Mouse (Mus musculus) monocyte, adult 59 days (primary cell): ENCODE measurements around the gene Tmem229b. TPM values are rescaled to one million over a fixed set of nuclear protein-coding genes. Genes with fewer than 3 reads are reported as not detected.

ENCODE experiments used
- total RNA-seq, 2 experiments: library from RNA; stranded (reverse); gene quantifications; one replicate each; pipeline ENCODE4 v1.2.4; 2023

Gene Tmem229b
- 10 to 100 TPM; 37.1 to 40.2 TPM for total RNA-seq

DNA sequence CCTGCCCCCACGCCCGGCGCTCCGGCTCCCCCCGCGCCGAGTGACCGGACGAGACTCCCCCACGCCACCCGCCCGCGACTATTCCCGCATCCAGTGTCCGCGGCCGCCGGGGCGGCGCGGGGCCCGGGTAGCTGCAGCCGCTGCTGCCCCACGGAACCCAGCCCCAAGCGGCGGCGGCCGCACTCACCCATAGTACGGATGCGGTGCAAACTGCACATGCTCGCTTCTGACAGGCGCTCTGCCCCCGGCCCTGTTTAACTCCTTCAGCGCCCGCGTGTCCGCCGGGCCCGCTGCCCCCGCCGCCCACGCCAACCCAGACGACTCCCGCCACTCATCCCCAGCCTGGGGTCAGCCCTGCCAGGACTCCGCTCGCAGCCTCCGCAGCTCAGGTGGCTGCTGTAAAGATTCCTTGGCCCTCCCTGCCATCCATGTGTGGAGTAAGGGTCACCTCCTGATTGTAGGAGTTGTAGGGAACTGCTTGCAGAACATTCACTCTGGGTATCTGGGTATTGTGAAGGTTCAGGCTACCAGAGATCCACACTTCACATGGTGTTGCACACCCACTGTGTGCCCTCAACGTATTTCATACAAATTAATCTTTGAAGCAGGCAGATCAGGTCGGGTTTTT lies at the start of gene Tmem229b:
Gene Tmem229b, minus strand, starts transcription at position 502 of the 628 bp plus-strand sequence.

DNA sequence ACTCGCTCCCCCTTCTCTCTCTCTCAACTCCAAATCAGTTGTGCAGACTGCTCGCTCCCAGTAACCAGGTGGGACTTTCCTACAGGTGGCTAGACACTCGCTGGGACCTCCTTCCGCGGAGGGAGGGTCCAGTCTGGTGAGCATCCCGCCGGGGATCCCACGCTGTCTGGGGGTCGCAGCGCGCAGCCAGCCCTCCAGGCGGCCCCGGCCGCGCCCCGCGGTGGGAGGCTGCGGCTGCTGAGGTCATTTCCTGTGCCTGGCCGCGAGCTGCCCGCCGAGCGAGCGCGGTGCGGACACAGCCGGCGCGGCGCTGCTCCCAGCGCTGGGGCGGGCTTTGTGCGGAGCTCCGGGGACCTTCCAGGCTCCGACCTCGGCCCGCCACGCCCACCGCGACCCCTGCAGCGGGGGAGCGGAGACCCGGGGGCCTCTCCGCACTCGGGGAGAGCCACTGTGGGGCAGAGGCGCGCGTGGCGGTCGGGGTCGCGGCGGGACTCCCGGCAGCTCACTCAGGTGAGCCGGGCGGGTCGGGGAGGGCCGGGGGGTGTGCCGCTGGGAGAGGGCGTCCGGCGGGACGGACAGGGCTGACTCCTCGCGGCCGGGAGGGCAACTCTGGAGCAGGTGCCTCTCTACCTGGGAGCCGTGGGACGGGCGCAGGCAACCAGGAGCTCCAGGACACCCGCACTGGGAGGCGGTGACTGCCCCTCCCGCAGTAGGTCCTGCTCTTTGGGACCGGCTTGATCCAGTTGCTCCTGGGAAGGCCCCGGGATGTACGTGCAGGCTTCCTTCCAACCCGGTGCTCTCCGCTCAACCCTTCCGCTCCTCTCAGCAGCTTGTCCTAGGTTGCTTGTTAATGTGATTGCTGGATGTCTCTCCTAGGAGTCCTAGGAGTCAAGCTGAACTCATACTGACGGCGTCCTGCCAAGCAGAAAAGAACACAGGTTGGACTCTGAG lies 21.8 kb upstream of the Tmem229b start, which contains the start of gene Plekhh1:
Gene Plekhh1, plus strand, starts transcription at position 253 of the 951 bp plus-strand sequence.

Other genes with a start within 250 kb of the Tmem229b start
- gene Atp6v1d, start 146.0 kb downstream of the Tmem229b start, total RNA-seq, result 10 to 100 TPM; 53.7 to 60.7 TPM
- 10 to 100 TPM; 33.4 to 44.0 TPM for gene Eif2s1, start 145.8 kb downstream of the Tmem229b start, total RNA-seq
- gene Plek2, start 100.7 kb downstream of the Tmem229b start, total RNA-seq, result not detected
- 1 to 10 TPM in 1 of 2 experiments, under 1 TPM in 1; 0.76 to 1.1 TPM for gene Plekhh1, start 21.5 kb upstream of the Tmem229b start, total RNA-seq
- 1 to 10 TPM; 6.0 to 7.2 TPM for gene Pigh, start 82.0 kb upstream of the Tmem229b start, total RNA-seq
- 1 to 10 TPM; 1.4 to 2.0 TPM for gene Arg2, start 123.2 kb upstream of the Tmem229b start, total RNA-seq
- 10 to 100 TPM; 64.8 to 76.9 TPM for gene Vti1b, start 165.0 kb upstream of the Tmem229b start, total RNA-seq
- 10 to 100 TPM; 10.8 to 11.4 TPM for gene Rdh11, start 184.7 kb upstream of the Tmem229b start, total RNA-seq
- gene Rdh12, start 201.3 kb upstream of the Tmem229b start, total RNA-seq, result under 1 TPM; 0.76 to 0.97 TPM